Mouse (Mus musculus): ENCODE data around the gene Gm20388. TPM values are rescaled to one million over a fixed set of nuclear protein-coding genes. Genes with fewer than 3 reads are reported as not detected.

The Gm20388 gene
- total RNA-seq, 2 experiments from 2014 or later, result 2.4 to 2.6 TPM

DNA sequence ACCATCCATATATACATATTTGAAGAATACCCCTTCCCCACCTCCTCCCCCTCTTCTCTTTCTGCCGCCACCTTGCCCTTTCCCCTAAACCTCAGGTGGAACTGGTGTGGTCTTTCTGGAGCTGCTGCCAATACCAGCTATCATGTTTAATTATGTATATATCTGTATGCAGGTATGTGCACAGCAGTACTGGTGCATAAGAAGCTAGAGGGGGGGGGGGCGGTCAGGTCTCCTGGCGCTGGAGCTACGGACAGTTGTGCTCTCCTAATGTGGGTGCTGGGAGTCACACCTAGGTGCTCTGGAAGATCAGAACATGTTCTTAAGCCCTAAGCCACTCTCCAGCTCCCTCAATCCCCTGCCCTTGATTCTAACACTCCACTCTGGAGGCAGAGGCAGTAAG lies 13.6 kb upstream of the Gm20388 start:
- H3K4me3 ChIP-seq, result no peak overlapping the region
- DNase-seq (ENCODE audit: extremely low spot score in 1 of 2, low spot score in 2 of 2), result no peak
- TF ChIP-seq CTCF (IDR thresholded peaks at IDR 0.05), result no peak
- intact Hi-C loops (cut with DNase I), result no loop called here
- H3K27ac ChIP-seq, result no peak overlapping the region

- H3K27ac ChIP-seq, result no peak overlapping the region
- H3K4me3 ChIP-seq, result no peak overlapping the region
- no peak for TF ChIP-seq CTCF (IDR thresholded peaks at IDR 0.05)
- intact Hi-C loops (cut with DNase I), result no loop called here
- no peak for DNase-seq (ENCODE audit: extremely low spot score in 1 of 2, low spot score in 2 of 2)
Measured at GRCm38 (mm10) chr8:119897933-119898332, 12.7 kb upstream of the Gm20388 start.

- no peak for TF ChIP-seq CTCF (IDR thresholded peaks at IDR 0.05)
- intact Hi-C loops (cut with DNase I), result no loop called here
- no peak overlapping the region for H3K4me3 ChIP-seq
Measured at GRCm38 (mm10) chr8:119901349-119901748, 9.3 kb upstream of the Gm20388 start.

GRCm38 (mm10) chr8:119901952-119902351 lies 8.7 kb upstream of the Gm20388 start:
- DNase-seq (ENCODE audit: extremely low spot score in 1 of 2, low spot score in 2 of 2), result no peak
- no peak for TF ChIP-seq CTCF (IDR thresholded peaks at IDR 0.05)
- Histone ChIP-seq H3K27ac (no peak overlapping the region), H3K4me3 (no peak overlapping the region)
- intact Hi-C loops (cut with DNase I), result no loop called here

More at GRCm38 (mm10) chr8:119901349-119901748, 9.3 kb upstream of the Gm20388 start:
- no peak for DNase-seq (ENCODE audit: extremely low spot score in 1 of 2, low spot score in 2 of 2)
- H3K27ac ChIP-seq, result no peak overlapping the region

DNA sequence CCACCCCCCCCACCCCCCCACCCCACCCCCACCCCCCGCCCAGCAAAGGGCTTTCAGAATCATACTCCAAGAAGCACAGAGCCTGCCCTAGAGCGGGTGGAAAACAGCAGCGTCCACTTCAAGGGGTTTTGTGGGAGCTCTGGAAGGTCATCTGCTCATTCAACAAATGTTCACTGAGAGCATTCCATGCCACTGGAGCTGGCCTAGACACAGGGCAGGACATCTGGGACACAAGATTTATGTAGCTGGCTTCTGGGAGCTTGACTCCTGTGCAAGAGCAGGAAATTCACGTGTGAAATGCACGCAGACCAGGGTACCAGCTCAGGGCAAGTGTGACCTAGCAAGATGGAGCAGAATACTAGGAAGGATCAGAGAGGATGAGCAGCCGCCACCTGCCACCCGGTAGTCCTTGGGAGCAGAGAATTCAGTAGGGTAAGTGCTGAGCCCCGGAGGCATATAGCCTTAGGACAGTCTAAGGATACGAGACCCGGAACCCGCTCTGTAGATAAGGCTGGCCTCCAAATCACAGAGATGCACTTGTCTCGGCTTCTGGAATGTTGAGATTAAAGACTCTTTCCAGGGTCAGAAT lies 6.2 kb upstream of the Gm20388 start:
- H3K27ac ChIP-seq, result no peak overlapping the region
- intact Hi-C loops (cut with DNase I), result no loop called here
- TF ChIP-seq CTCF (IDR thresholded peaks at IDR 0.05), result no peak
- no peak overlapping the region for H3K4me3 ChIP-seq
- DNase-seq (ENCODE audit: extremely low spot score in 1 of 2, low spot score in 2 of 2), result no peak

- no peak for TF ChIP-seq CTCF (IDR thresholded peaks at IDR 0.05)
- peak within 1 kb of the TSS; percentile 94 for H3K27ac ChIP-seq
- H3K4me3 ChIP-seq, result peak within 1 kb of the TSS; percentile 91
- intact Hi-C loops (cut with DNase I), result loop anchor here (5.0 kb wide), 1 partner anchor 128 kb away; no protein-coding TSS in a partner anchor
- no peak for DNase-seq (ENCODE audit: extremely low spot score in 1 of 2, low spot score in 2 of 2)
Measured at GRCm38 (mm10) chr8:119909944-119910546, 596 bp upstream of the Gm20388 start, which contains the start of gene Usp10. Gene Usp10 (plus strand): TSS chr8:119910360.

DNA sequence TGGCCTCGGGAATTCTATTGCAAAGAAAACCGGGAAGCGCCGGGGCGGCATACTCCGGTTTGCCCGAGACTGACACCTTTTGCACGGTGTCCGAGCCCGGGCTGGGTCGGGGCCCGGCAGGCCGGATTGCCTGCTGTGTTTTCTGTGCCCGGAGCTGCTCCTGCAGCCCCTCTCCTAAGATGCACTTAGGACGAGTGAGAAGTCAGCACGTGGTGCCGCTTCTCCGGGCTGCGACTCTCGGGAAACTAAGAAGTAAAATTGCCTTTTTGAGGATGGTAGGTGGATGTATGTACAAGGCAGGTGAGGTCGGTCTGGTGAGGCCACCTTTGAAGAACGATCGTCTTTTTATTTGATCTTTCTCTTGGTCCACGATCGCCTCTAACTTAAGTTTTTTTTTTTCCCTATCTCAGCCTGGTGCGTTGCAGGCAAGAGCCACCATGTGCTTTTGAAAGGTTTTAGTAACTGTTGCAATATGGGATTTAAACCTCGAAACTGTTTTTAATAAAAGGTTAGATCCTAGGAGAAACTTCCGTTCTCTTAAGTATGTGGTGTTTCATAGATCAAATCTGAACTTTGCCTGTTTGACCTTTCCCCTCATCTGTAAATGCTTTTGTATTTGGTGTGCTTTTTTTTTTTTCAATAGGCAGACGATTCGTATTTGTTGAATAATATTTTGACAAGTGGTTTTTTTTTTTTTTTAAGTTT lies 769 bp downstream of the Gm20388 start:
- no peak for DNase-seq (ENCODE audit: extremely low spot score in 1 of 2, low spot score in 2 of 2)
- intact Hi-C loops (cut with DNase I), result loop anchor here (5.0 kb wide), 1 partner anchor 129 kb away; no protein-coding TSS in a partner anchor
- TF ChIP-seq CTCF (IDR thresholded peaks at IDR 0.05), result no peak
- Histone ChIP-seq H3K4me3 (peak overlapping the region; percentile 91), H3K27ac (peak overlapping the region; percentile 94)

DNA sequence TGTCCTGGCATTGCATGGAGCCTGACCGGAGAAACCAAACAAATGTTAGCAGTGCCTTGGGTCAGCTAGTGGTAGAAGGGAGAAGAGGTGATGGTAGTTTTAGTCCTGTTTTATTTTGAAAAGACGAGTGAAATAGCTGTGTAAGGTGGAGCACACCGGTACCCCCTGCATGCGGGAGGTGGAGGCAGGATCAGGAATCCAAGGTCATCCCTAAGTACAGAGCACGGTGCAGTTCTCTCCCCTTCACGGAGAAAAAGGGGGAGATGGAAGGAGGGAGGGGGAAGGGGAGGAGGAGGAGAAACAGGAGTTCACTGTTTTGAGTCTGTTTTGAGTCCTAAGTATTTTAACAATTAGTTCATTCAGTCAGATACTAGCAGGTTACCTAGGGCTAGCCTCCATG lies 2.0 kb downstream of the Gm20388 start:
- no peak for DNase-seq (ENCODE audit: extremely low spot score in 1 of 2, low spot score in 2 of 2)
- intact Hi-C loops (cut with DNase I), result loop anchor here (5.0 kb wide), 1 partner anchor 130 kb away; no protein-coding TSS in a partner anchor
- Histone ChIP-seq H3K4me3 (no peak overlapping the region), H3K27ac (no peak overlapping the region)
- TF ChIP-seq CTCF (IDR thresholded peaks at IDR 0.05), result no peak

DNA sequence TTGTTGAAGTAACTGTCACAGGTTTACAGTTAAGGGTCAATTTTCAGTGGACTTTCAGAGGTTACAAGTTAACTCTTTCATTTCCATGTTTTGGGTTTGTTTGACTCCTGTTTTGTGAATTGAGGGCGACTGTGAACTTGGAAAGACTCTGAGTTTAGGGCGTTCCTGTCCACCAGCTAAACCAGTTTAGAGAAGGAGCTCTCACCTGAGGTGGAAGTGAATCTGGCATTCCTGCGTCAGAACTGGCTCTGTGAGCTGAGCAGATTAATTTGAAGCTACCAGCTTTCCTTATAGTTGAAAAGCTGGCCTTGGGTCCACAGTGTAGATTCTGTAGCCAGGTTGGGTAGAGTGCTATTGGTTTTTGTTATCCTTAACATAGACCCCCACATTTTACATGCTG lies 2.5 kb downstream of the Gm20388 start:
- Histone ChIP-seq H3K4me3 (no peak overlapping the region), H3K27ac (no peak overlapping the region)
- intact Hi-C loops (cut with DNase I), result loop anchor here (5.0 kb wide), 1 partner anchor 131 kb away; no protein-coding TSS in a partner anchor
- no peak for TF ChIP-seq CTCF (IDR thresholded peaks at IDR 0.05)
- no peak for DNase-seq (ENCODE audit: extremely low spot score in 1 of 2, low spot score in 2 of 2)

GRCm38 (mm10) chr8:119914161-119914560 lies 3.5 kb downstream of the Gm20388 start:
- Histone ChIP-seq H3K27ac (no peak overlapping the region), H3K4me3 (no peak overlapping the region)
- intact Hi-C loops (cut with DNase I), result loop anchor here (5.0 kb wide), 1 partner anchor 132 kb away; no protein-coding TSS in a partner anchor
- TF ChIP-seq CTCF (IDR thresholded peaks at IDR 0.05), result no peak
- DNase-seq (ENCODE audit: extremely low spot score in 1 of 2, low spot score in 2 of 2), result no peak

DNA sequence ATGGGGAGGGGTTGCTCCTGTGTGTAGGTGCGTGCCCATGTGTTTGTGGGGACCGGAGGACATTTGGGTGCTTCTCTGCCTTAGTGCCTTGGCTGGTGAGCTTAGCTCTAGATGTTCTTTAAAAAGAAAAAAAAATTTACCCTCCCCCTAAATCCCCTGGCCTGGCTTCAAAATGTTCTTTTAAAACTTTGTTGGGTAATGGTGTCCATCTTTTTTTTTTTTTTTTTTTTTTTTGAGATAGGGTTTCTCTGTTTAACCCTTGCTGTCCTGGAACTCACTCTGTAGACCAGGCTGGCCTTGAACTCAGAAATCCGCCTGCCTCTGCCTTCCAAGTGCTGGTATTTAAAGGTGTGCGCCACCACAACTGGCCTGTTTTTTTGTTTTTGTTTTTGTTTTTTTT lies 4.7 kb downstream of the Gm20388 start:
- no peak overlapping the region for H3K27ac ChIP-seq
- H3K4me3 ChIP-seq, result no peak overlapping the region
- intact Hi-C loops (cut with DNase I), result no loop called here
- no peak for TF ChIP-seq CTCF (IDR thresholded peaks at IDR 0.05)
- no peak for DNase-seq (ENCODE audit: extremely low spot score in 1 of 2, low spot score in 2 of 2)

GRCm38 (mm10) chr8:119916237-119916892 lies 5.7 kb downstream of the Gm20388 start:
- Histone ChIP-seq H3K27ac (no peak overlapping the region), H3K4me3 (no peak overlapping the region)
- TF ChIP-seq CTCF (IDR thresholded peaks at IDR 0.05), result no peak
- intact Hi-C loops (cut with DNase I), result no loop called here
- no peak for DNase-seq (ENCODE audit: extremely low spot score in 1 of 2, low spot score in 2 of 2)
